Mouse (Mus musculus): ENCODE results near the gene Parvb. TPM values are rescaled to one million over a fixed set of nuclear protein-coding genes. Genes with fewer than 3 reads are reported as not detected.

Gene Parvb
- total and polyA plus RNA-seq, 2 experiments from 2014 or later: 10.8 to 26.1 TPM

- Histone ChIP-seq H3K36me3 (replicated peaks; ENCODE audit: control insufficient read depth, insufficient read depth, low read length) (no peaks in the 10 kb centered on the region), H3K9ac (replicated peaks; ENCODE audit: low read depth, low read length) (no peak overlapping the region; the same call in 1 of the 2 replicates), H3K4me2 (ENCODE audit: low read depth, low read length) (peak overlapping the region; percentile 34; the same call in 1 of the 2 replicates), H3K27ac (ENCODE audit: low read depth) (peak overlapping the region; percentile 20; the same call in 1 of the 2 replicates), H3K4me3 (ENCODE audit: low read depth, low read length) (peak overlapping the region; percentile 24; the same call in 1 of the 2 replicates), H3K27me3 (ENCODE audit: control insufficient read depth, insufficient read depth, low read length) (peaks cover 6% of the 10 kb centered on the region; the same call in 1 of the 2 replicates), H3K9me3 (replicated peaks; ENCODE audit: control insufficient read depth, low read length) (no peaks in the 10 kb centered on the region), H3K4me1 (ENCODE audit: control insufficient read depth, insufficient read depth) (no peaks in the 10 kb centered on the region)
- no peak for DNase-seq (ENCODE audit: low spot score)
- 60% methylated on average over 8 of the region's 8 CpGs for WGBS
- ATAC-seq (ENCODE audit: insufficient read depth, low read depth): no peak
- no peak for TF ChIP-seq CTCF (IDR thresholded peaks at IDR 0.05; ENCODE audit: low read depth)
- TF ChIP-seq EP300 (IDR thresholded peaks at IDR 0.05; ENCODE audit: low read depth): no peak
These were observed 93.2 kb downstream of the Parvb start for GRCm38 (mm10) chr15:84324870-84325553.

DNA sequence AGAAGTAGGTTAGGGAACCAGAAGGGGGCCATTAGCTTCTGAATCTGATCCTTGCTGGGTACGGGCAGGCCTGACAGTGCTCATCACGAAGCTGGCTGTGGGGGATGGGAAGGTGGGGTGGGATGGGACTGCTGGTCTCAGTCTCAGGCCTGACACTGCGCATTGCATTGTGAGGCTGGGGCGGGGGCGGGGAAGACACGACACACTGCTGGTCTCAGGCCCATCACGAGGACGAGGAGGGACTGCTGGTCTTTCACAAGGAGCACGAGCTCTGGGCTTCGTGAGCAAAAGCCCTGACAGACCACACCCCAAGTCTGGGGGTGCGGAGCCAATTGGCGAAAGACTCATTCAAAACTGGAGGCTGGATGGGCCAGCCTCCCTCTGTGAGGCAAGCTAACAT is 93.9 kb downstream of the Parvb start:
- H3K27ac ChIP-seq (ENCODE audit: low read depth): no peak overlapping the region
- H3K9ac ChIP-seq (replicated peaks; ENCODE audit: low read depth, low read length): no peak overlapping the region
- H3K4me1 ChIP-seq (ENCODE audit: control insufficient read depth, insufficient read depth): no peaks in the 10 kb centered on the region
- TF ChIP-seq EP300 (IDR thresholded peaks at IDR 0.05; ENCODE audit: low read depth) (no peak), CTCF (IDR thresholded peaks at IDR 0.05; ENCODE audit: low read depth) (no peak)
- 51% methylated on average over 12 of the region's 12 CpGs for WGBS
- peak overlapping the region; percentile 34; the same call in 1 of the 2 replicates for H3K4me2 ChIP-seq (ENCODE audit: low read depth, low read length)
- no peak for ATAC-seq (ENCODE audit: insufficient read depth, low read depth)
- H3K36me3 ChIP-seq (replicated peaks; ENCODE audit: control insufficient read depth, insufficient read depth, low read length): no peaks in the 10 kb centered on the region
- no peaks in the 10 kb centered on the region for H3K9me3 ChIP-seq (replicated peaks; ENCODE audit: control insufficient read depth, low read length)
- H3K4me3 ChIP-seq (ENCODE audit: low read depth, low read length): peak overlapping the region; percentile 13; the same call in 1 of the 2 replicates
- no peak for DNase-seq (ENCODE audit: low spot score)
- H3K27me3 ChIP-seq (ENCODE audit: control insufficient read depth, insufficient read depth, low read length): peaks cover 6% of the 10 kb centered on the region; the same call in 1 of the 2 replicates

DNA sequence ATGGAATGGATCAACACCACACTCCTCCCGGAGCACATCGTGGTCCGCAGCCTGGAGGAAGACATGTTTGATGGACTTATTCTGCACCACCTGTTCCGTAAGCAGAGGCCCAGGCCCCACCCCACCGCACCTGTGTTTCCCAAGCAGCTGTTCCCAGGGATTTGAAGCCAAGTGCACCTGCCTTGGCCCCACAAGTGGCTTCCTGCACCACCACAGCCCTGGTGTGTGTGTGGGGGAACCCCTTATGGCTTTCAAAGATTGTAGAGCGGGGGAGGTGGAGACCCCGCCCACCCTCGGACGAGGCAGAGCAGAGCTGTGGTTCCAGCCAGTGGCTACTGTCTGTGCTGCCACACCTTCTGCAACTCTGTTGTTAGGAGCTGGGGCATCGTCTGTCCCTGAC is 97.0 kb downstream of the Parvb start:
- 75% methylated on average over 10 of the region's 10 CpGs for WGBS
- no peak overlapping the region for H3K9ac ChIP-seq (replicated peaks; ENCODE audit: low read depth, low read length)
- no peaks in the 10 kb centered on the region for H3K9me3 ChIP-seq (replicated peaks; ENCODE audit: control insufficient read depth, low read length)
- ATAC-seq (ENCODE audit: insufficient read depth, low read depth) (no peak), DNase-seq (ENCODE audit: low spot score) (no peak)
- peaks cover 6% of the 10 kb centered on the region; the same call in 1 of the 2 replicates for H3K27me3 ChIP-seq (ENCODE audit: control insufficient read depth, insufficient read depth, low read length)
- H3K27ac ChIP-seq (ENCODE audit: low read depth): no peak overlapping the region
- no peaks in the 10 kb centered on the region for H3K4me1 ChIP-seq (ENCODE audit: control insufficient read depth, insufficient read depth)
- H3K36me3 ChIP-seq (replicated peaks; ENCODE audit: control insufficient read depth, insufficient read depth, low read length): no peaks in the 10 kb centered on the region
- no peak overlapping the region for H3K4me2 ChIP-seq (ENCODE audit: low read depth, low read length)
- no peak for TF ChIP-seq CTCF (IDR thresholded peaks at IDR 0.05; ENCODE audit: low read depth)
- TF ChIP-seq EP300 (IDR thresholded peaks at IDR 0.05; ENCODE audit: low read depth): no peak
- H3K4me3 ChIP-seq (ENCODE audit: low read depth, low read length): no peak overlapping the region

DNA sequence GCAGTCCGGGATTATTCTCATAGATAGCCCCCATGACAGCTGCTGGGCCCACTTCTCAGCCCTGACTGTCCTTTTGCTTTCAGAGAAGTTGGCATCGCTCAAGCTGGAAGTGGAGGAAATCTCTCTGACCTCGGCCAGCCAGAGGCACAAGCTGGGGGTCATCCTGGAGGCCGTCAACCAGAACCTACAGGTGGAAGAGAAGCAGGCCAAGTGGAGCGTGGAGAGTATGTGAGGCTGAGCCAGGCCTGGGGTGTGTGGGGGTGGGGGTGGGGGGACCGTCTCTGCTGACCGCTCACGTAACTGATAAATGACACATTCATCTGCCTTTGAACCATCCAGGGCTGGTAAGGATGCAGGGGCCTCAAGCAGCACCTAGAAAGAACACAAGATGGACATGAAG is 98.1 kb downstream of the Parvb start:
- H3K36me3 ChIP-seq (replicated peaks; ENCODE audit: control insufficient read depth, insufficient read depth, low read length): no peaks in the 10 kb centered on the region
- no peak overlapping the region for H3K4me2 ChIP-seq (ENCODE audit: low read depth, low read length)
- H3K9ac ChIP-seq (replicated peaks; ENCODE audit: low read depth, low read length): no peak overlapping the region
- peaks cover 2% of the 10 kb centered on the region; the same call in 1 of the 2 replicates for H3K27me3 ChIP-seq (ENCODE audit: control insufficient read depth, insufficient read depth, low read length)
- no peak overlapping the region for H3K27ac ChIP-seq (ENCODE audit: low read depth)
- H3K4me1 ChIP-seq (ENCODE audit: control insufficient read depth, insufficient read depth): no peaks in the 10 kb centered on the region
- DNase-seq (ENCODE audit: low spot score): no peak
- TF ChIP-seq EP300 (IDR thresholded peaks at IDR 0.05; ENCODE audit: low read depth) (no peak), CTCF (IDR thresholded peaks at IDR 0.05; ENCODE audit: low read depth) (no peak)
- ATAC-seq (ENCODE audit: insufficient read depth, low read depth): no peak
- H3K4me3 ChIP-seq (ENCODE audit: low read depth, low read length): no peak overlapping the region
- no peaks in the 10 kb centered on the region for H3K9me3 ChIP-seq (replicated peaks; ENCODE audit: control insufficient read depth, low read length)
- WGBS: 79% methylated on average over 8 of the region's 8 CpGs

DNA sequence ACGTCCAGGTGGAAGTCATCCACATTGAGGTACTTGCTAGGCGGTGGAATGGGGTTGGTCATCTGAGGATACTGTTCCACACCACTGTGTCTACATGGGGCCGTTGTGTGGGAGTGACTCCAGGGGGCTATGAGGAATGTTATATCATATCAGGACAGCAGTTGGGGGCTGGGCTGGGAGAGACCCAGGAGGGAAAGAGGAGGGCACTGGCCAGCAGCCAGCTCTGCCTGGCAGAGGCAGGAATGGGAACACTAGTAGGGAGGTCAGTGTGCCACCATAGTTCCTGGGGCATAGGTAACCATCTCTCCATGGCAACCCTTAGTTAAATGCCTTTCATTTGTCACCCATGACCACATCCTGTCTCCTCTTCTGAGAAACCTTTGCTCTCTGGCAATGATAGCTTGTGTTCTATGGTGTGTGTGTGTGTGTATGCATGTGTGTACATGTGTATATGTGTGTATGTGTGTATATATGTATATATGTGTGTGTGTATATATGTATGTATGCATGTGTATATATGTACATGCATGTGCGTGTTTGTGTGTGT is 99.3 kb downstream of the Parvb start:
- H3K27me3 ChIP-seq (ENCODE audit: control insufficient read depth, insufficient read depth, low read length): no peaks in the 10 kb centered on the region
- no peak overlapping the region for H3K27ac ChIP-seq (ENCODE audit: low read depth)
- H3K9me3 ChIP-seq (replicated peaks; ENCODE audit: control insufficient read depth, low read length): no peaks in the 10 kb centered on the region
- H3K4me3 ChIP-seq (ENCODE audit: low read depth, low read length): no peak overlapping the region
- WGBS: 61% methylated on average over 4 of the region's 4 CpGs
- H3K9ac ChIP-seq (replicated peaks; ENCODE audit: low read depth, low read length): no peak overlapping the region
- DNase-seq (ENCODE audit: low spot score): no peak
- no peaks in the 10 kb centered on the region for H3K36me3 ChIP-seq (replicated peaks; ENCODE audit: control insufficient read depth, insufficient read depth, low read length)
- no peak for ATAC-seq (ENCODE audit: insufficient read depth, low read depth)
- TF ChIP-seq EP300 (IDR thresholded peaks at IDR 0.05; ENCODE audit: low read depth) (no peak), CTCF (IDR thresholded peaks at IDR 0.05; ENCODE audit: low read depth) (no peak)
- no peak overlapping the region for H3K4me2 ChIP-seq (ENCODE audit: low read depth, low read length)
- H3K4me1 ChIP-seq (ENCODE audit: control insufficient read depth, insufficient read depth): 0 out of 2 replicates have a peak, but pooled peaks cover under 1% of the 10 kb centered on the region

Data from heart, postnatal 0 days (tissue).